Mouse (Mus musculus) ES-E14 (cell line): ENCODE measurements at regions not wholly inside any gene's neighbourhood (a gene's known extent, or its start where the extent isn't known, plus 50 kb on each side); places are given as distances from the start of the nearest gene placed in this dataset.

Source experiments
- ZC3H11A ChIP-seq: IDR thresholded peaks from 2 replicates; pipeline ENCODE4 v1.6.1; 2012; ENCODE audit warnings: low read depth, mild to moderate bottlenecking, inconsistent platforms, low read length, borderline replicate concordance
- ZNF384 ChIP-seq: IDR thresholded peaks from 2 replicates; pipeline ENCODE4 v1.6.1; 2012; ENCODE audit warnings: low read depth, low read length, inconsistent platforms

DNA sequence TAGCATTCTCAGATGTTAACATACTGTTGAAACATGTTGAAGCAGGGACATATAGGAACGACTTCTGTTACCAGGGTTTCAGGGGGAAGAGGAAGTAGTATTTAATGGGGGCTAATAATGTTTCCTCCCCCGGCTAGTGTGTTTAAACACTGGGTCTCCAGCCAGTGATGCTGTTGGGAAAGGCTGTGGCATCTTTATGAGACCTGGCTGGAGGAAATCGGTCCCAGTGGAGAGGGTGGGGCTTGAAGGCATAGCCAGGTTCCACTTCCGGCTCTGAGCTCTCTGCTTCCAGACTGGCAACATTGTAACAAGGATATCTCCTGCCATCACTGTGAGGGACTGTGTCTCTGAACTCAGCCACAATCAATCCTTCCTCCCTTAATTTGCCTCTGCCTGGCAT is 156.6 kb downstream of the Tomm20 start:
- TF ChIP-seq ZC3H11A (no peak), ZNF384 (no peak)
